ENCODE assay signal across 22 mouse cellular contexts in genomic region chr7:64596652-64597051, GRCm38 (mm10).
A peak's percentile ranks its signal among the peaks of the same experiment; 100 is the strongest.
DNase-seq lines count a peak whose midpoint lies in the region; ATAC-seq lines count a peak whose summit lies in the region.
"Had no signal": no experiment of that assay in that cellular context is flagged by ENCODE, and none has a peak within 500 bp of the region (broad histone marks: within the 10 kb centered on the region; RNA-seq: fewer than 3 reads in every experiment).

No protein-coding gene starts in this region.

- H3K27me3 ChIP-seq in midbrain, embryonic 12.5 days, result no peaks in the 10 kb centered on the region
- no peaks in the 10 kb centered on the region for H3K27me3 ChIP-seq in midbrain, embryonic 10.5 days (ENCODE audit: low read depth, poor library complexity, severe bottlenecking)
- H3K27me3 ChIP-seq: embryonic facial prominence, embryonic 15.5 days; heart, embryonic 15.5 days had no signal

- H3K9me3 ChIP-seq in midbrain, embryonic 12.5 days, result no peaks in the 10 kb centered on the region
- H3K9me3 ChIP-seq in midbrain, embryonic 10.5 days (replicated peaks), result no peaks in the 10 kb centered on the region; the same call in 1 of the 2 replicates
- H3K9me3 ChIP-seq: embryonic facial prominence, embryonic 15.5 days; heart, embryonic 15.5 days had no signal

- H3K4me3 ChIP-seq in midbrain, embryonic 12.5 days, result no peak overlapping the region
- no peak overlapping the region for H3K4me3 ChIP-seq in midbrain, embryonic 10.5 days
- H3K4me3 ChIP-seq: embryonic facial prominence, embryonic 15.5 days; erythroblast, embryonic 14.5 days; forebrain, embryonic 10.5 days; heart, embryonic 15.5 days had no signal

- no peak overlapping the region for H3K4me2 ChIP-seq in midbrain, embryonic 12.5 days (replicated peaks)
- H3K4me2 ChIP-seq: embryonic facial prominence, embryonic 15.5 days; heart, embryonic 11.5 days; heart, embryonic 15.5 days had no signal

- H3K27ac ChIP-seq in midbrain, embryonic 12.5 days (replicated peaks), result 0 out of 2 replicates have a peak overlapping the region, but pooled peaks have one; percentile 30
- no peak overlapping the region for H3K27ac ChIP-seq in midbrain, embryonic 10.5 days (replicated peaks)
- H3K27ac ChIP-seq: embryonic facial prominence, embryonic 15.5 days; forebrain, embryonic 10.5 days; heart, embryonic 15.5 days had no signal

- peak; percentile 64 for DNase-seq in heart, adult 11 months
- DNase-seq in heart, adult 8-10 months (ENCODE audit: low spot score), result no peak
- DNase-seq in midbrain, embryonic 10.5 days (ENCODE audit: low spot score), result no peak
- DNase-seq in 3T3-L1 (ENCODE audit: low read depth, low spot score), result peak; percentile 45
- peak; percentile 7 for DNase-seq in R1 (ENCODE audit: low read depth, low spot score)
- DNase-seq: adrenal gland, postnatal 10 days; cerebellum, adult 11 months; cerebellum, adult 8-10 months; cerebellum, postnatal 14 days; gastrocnemius, postnatal 36 days; heart, adult 18-20 months; heart, postnatal 14 days had no signal

- H3K9ac ChIP-seq in midbrain, embryonic 12.5 days (replicated peaks), result no peak overlapping the region
- H3K9ac ChIP-seq: embryonic facial prominence, embryonic 15.5 days; heart, embryonic 15.5 days had no signal

- 78% methylated on average over 9 of the region's 9 CpGs for WGBS in midbrain, embryonic 12.5 days
- 83% methylated on average over 9 of the region's 9 CpGs for whole genome bisulfite sequencing in midbrain, embryonic 10.5 days

- ATAC-seq in midbrain, embryonic 12.5 days (ENCODE audit: low FRiP score, low read depth), result 0 out of 2 replicates have a peak, but pooled peaks have one; percentile 44
- ATAC-seq in frontal cortex, adult (ENCODE audit: low TSS enrichment), result no peak
- ATAC-seq: forebrain, embryonic 14.5 days; inflammation-experienced regulatory T-cells, adult 6 months; intestine, postnatal 0 days had no signal

- no peaks in the 10 kb centered on the region for H3K4me1 ChIP-seq in midbrain, embryonic 12.5 days
- H3K4me1 ChIP-seq in midbrain, embryonic 10.5 days, result no peaks in the 10 kb centered on the region
- H3K4me1 ChIP-seq: embryonic facial prominence, embryonic 15.5 days; forebrain, embryonic 10.5 days; heart, embryonic 15.5 days had no signal

- no peaks in the 10 kb centered on the region for H3K36me3 ChIP-seq in midbrain, embryonic 12.5 days
- peaks cover 4% of the 10 kb centered on the region; the same call in 1 of the 2 replicates for H3K36me3 ChIP-seq in midbrain, embryonic 10.5 days
- H3K36me3 ChIP-seq: embryonic facial prominence, embryonic 15.5 days; heart, embryonic 15.5 days had no signal

Comparison
In these comparisons a context has a peak if more than half of its experiments do, and no peak if none do; other contexts are left out.
1. DNase-seq: peak in heart, adult 11 months (single experiment), 3T3-L1 (single experiment) and R1 (single experiment); none in heart, adult 8-10 months (single experiment) and midbrain, embryonic 10.5 days (single experiment).